Mouse (Mus musculus) colon, adult 2 months (tissue): ENCODE results near the gene Prkg2. TPM values are rescaled to one million over a fixed set of nuclear protein-coding genes. Genes with fewer than 3 reads are reported as not detected.

Experiments used
- polyA plus RNA-seq: library from polyadenylated mRNA; depleted of rRNA; stranded (reverse); fragments of >200 nt; gene quantifications from 2 replicates; pipeline ENCODE4 v1.2.3, GENCODE M21; 2012; rRNA removed

Gene Prkg2
- polyA plus RNA-seq = 2.2 and 3.7 TPM in 2 replicates

GRCm38 (mm10) chr5:99036596-99037441 lies at the start of gene Prkg2:
Prkg2 (minus strand) TSS chr5:99037351.

Other genes with a start within 250 kb of the Prkg2 start
- 29.6 and 46.2 TPM in 2 replicates for gene Bmp3, start 182.9 kb downstream of the Prkg2 start, polyA plus RNA-seq